Mouse (Mus musculus) cortical plate, adult 2 months (tissue): ENCODE measurements at regions not wholly inside any gene's neighbourhood (a gene's known extent, or its start where the extent isn't known, plus 50 kb on each side); places are given as distances from the start of the nearest gene placed in this dataset.

ENCODE experiments used
- CTCF ChIP-seq: fragments of 200-500 bp; IDR thresholded peaks from 2 replicates; pipeline ENCODE4 v1.5.1; 2011; ENCODE audit warnings: mild to moderate bottlenecking, control low read depth, low read length; ENCODE audit not compliant: insufficient read depth; ENCODE audit errors: extremely low read depth
- POLR2A ChIP-seq: fragments of 200-500 bp; IDR thresholded peaks from 2 replicates; pipeline ENCODE4 v1.6.1; 2011; ENCODE audit warnings: mild to moderate bottlenecking, low read length, control low read depth; ENCODE audit not compliant: insufficient read depth; ENCODE audit errors: extremely low read depth

DNA sequence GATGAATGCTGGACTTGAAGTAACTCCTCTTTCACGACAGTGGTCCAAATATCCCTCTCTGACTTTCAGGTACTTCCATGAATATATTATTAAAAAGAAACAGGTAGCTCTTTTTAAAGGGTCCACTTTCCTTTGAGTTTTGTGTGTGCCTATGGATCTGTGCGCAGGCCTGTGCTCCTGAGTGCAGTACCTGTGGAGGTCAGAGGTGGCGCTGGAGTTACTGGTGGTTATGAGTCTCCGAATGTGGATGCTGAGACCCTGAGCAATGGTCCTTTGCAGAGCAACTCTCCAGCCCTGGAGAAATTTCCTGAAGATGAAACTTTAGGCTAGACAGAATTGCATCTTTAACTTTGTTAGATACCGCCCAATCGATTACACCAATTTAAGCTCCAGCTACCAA lies 264.1 kb downstream of the Tcerg1l start:
- TF ChIP-seq POLR2A: no peak
- no peak for TF ChIP-seq CTCF
